Mouse (Mus musculus) activated CD4-positive, CD25-positive, alpha-beta regulatory T cell, adult 4 months (primary cell): ENCODE measurements around the gene Nr3c2. TPM values are rescaled to one million over a fixed set of nuclear protein-coding genes. Genes with fewer than 3 reads are reported as not detected.

ENCODE experiments used
- ATAC-seq: one replicate; pipeline ENCODE4 v1.8.0; 2017
- polyA plus RNA-seq, 2 experiments: library from polyadenylated mRNA; unstranded; fragments of 100-300 nt; shearing (Covaris generic); gene quantifications; one replicate each; pipeline ENCODE4 v1.2.1; 2017

The Nr3c2 gene
- polyA plus RNA-seq, result 1 to 10 TPM; 1.7 to 2.8 TPM

DNA sequence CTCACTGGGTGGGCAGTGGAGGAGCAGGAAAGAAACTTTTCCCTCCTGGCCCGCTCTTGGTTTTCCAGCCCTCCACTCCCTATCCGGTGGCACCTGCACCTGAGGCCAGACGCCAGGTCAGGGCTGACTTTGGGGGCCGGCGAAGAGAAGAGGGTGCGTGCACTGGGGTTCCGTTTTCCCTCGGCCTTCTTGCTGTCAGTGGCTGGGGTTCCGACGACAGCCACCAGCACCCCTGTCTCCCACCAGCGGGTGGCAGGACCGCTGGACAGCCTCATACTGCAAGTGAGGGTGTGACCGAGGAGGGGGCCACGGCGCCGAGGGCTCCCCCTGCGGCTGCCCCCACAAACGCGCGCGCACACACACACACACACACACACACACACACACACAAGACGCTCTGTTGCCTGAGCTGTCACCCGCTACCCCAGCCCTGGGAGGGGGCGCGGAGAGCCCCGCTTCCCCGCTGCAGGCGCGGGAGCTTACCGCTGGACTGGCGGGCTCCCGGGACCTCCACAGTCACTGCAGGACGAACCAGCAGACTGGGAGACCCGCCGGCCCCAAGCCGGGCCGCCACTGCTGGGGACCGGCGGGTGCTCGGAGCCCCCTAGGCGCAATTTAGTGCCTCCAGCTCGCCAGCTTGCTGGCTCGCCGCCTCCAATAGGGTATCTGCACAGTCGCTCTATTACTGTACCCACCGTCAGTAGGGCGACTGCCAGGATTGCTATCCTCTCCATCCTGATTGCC is at the start of gene Nr3c2:
Nr3c2 (plus strand) TSS at position 32 of the 744 bp plus-strand sequence.
- no peak for ATAC-seq

DNA sequence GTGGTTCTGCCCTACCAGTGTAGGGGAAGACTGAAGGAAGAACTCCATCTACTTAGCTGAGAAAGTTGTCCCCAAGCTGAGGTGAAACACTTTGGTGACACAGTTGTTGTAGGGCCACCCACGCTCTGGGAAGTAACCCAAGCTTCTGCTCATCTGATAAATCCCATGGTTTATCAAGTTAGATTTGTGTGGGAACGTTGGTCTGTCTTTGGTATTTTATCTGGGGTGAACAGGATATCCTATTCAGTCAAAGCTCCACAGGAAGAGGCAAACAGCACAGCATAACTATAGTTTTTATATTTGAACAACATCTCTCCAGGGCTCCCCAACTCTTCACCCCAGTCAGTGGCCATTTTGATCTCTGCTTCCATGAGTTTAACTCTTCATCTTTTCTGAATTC is 40.7 kb upstream of the Nr3c2 start:
- no peak for ATAC-seq

DNA sequence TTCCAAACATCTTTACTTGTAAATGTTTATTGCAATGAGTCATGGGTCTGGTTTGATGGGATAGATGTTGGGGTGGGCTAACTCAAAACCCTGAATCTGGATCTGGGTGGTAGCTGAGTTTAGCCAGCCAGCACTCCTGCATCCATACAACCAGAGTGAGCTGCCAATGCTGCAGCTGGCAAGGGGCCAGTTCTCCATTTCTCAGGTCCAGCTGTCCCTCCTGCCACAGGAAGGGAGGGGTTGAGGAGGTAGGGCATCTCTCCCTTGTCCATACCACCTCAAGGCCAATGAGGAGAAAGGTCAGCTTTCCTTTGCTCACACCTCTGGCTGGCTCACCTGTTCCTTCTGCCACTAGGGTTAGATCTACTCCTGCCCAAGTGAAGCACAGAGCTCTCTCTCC is 39.5 kb upstream of the Nr3c2 start:
- ATAC-seq, result no peak

DNA sequence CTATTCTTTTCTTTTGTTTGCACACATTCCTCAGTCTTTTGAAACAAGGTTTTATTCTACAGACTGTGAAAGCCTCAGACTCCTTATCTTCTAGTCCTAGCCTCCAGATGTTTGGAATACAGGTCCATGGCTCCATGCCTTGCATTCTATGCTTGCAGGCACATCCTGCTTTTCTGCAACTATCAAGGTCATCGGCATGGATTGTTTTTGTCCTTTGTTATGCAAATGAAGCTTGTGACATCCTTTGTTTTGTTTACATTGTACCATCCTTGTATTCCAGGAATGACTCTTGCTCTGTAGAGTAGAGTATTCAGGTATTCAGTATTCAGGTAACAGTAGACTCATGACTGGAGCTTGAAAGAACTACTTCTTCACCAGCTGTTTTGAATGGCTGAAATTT is 36.2 kb upstream of the Nr3c2 start:
- ATAC-seq, result no peak

DNA sequence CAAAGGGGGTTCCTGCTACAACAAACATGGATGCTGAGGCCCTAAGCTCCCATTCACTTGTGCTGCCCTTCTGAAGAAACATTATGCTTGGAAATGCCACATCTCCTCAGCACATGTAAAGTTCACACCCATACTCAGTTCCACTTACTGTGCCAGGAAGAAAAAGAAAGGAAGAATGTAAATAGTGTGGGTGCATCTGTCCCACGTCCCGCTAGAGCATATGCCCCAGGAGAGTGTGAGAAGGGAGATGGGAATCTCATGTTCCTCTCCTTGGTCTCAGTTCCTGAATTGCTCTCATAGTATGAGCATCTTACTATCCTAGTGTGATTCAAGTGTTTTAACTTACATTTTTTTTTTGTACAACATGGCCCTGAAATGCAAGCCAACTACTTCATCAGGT is 22.4 kb upstream of the Nr3c2 start:
- no peak for ATAC-seq

DNA sequence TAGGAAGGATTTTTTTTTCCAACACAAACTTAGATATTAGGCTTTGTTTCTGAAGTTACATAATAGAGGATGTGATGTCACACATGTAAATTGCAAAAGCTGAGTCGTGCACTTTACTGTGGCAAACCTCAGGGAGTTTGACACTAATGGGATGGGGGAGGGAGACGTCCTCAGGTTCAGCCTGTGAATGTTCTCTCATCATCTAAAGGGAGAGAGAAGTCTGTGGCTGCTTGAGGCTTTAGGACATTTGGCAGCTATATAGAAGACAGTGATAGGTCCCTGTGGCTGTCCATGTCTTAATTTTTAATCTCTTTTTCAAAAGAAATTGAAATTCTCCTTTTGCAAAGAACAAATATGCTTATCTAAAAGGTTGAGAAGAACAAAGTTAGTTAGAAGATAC is 2.2 kb upstream of the Nr3c2 start:
- no peak for ATAC-seq

DNA sequence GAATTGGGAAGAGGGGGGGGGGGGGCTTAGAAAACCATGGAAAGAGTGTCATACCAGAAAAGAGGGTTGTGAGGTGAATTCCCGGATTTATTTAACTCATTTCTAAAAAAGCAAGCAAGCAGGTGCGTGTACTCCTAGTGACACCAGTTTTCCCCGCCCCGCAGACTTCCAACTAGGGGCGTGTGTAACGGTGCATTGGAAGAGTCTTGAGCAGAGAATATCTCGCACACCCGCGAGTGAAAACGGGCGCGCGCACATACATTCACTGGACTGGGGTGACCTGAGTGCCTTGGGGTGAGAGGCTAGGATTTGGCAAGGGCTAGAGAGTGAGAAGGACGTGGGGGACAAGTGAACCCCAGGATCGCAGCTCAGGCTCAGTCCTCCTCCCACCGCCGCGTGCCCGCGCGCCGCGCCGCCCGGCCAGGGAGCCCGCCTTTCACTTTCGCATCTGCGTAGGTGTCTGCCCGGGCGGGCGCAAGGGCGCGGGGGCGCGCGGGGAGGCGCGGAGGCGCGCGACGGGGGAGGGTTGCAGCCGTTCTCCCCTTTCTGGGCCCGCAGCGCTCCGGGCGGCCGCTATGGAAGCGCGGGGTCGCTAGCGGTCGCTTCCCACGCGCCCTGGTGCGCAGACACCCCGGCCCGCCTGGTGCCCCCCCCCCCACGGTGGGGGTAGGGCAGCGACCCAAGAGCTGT is 376 bp upstream of the Nr3c2 start:
- ATAC-seq, result peak; percentile 40

DNA sequence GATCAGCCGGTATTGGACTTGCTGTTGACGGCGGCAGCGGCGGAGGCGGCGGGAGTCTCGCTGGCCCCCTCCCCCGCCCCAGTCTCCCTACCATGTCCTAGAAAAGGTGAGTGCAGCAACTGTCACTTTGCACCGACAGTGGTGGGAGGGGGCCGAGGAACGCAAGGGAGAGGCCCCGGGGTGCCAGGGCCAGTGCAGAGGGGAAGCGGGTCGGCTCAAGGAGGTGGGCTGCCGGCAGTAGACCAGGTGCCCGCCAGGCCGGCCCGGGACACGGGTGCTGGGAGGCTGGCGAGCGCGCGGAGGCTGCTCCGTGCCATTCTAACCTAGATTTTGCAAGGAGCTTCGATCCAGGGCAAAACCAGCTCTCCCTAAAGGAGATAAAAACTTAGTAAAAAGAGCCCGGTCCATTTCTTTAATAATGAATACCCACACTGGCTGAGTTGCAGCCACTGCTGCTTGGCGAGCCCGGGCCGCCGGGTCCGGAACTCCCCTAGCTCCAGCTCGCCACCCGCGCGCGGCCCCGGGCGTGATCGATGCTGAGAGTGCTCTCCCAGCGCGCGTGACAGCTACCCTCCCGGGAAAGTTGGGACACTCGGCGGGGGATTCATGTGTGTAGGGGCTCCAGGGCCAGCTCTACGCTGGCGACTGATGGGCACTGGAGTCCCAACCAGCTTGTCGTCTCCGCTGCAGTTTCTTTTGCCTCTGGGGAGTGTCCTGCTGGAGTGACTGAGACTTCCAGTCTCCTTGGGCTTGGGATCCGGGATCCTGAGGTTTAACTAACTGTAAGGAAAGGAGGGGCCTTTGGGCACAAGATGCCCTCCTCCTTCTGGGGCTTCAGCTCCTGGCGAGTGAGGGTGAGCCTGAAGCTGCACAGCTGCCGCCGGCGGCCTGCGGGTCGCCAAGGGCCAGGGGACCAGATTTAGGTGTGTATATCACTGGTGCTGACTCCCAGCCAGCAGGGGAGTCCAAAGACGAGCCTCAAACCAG is 1.2 kb downstream of the Nr3c2 start:
- no peak for ATAC-seq

DNA sequence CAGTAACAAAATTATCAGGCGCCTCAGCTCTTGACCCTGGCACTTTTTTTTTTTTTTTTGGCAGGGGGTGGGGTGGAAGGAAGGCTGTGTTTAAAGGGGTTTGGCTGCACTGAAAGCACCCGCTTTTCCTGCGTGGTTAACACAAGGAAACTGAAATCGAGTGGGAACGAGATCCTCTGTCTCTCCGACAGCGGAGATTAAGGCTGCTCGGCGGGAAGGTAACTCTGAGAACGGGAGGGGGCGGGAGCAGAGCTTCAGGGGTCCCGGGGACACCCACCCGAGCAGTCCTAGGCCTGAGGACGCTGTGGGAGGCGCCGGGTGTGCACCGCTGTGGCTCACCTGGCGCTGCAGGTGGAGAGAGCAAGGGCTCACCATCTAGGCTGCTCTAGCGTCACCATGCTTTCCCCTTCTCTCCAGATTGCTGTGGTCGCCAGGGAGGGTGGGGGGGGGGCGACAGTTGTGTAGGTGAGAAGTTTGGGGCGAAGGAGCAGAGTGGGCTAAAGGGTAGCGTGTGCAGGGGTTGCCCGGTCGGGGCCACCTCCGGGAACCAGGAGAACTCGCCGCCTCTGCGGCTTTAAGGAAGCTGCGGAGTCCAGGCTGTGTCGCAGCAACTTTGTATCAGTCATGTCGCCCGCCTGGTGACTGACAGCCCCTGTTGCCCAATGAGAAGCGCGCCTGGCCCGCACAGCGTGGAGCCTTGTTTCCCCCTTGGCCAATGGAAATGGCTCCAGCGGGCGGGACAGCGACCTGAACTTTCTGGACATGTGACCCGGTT is 2.4 kb downstream of the Nr3c2 start:
- peak; percentile 85 for ATAC-seq

DNA sequence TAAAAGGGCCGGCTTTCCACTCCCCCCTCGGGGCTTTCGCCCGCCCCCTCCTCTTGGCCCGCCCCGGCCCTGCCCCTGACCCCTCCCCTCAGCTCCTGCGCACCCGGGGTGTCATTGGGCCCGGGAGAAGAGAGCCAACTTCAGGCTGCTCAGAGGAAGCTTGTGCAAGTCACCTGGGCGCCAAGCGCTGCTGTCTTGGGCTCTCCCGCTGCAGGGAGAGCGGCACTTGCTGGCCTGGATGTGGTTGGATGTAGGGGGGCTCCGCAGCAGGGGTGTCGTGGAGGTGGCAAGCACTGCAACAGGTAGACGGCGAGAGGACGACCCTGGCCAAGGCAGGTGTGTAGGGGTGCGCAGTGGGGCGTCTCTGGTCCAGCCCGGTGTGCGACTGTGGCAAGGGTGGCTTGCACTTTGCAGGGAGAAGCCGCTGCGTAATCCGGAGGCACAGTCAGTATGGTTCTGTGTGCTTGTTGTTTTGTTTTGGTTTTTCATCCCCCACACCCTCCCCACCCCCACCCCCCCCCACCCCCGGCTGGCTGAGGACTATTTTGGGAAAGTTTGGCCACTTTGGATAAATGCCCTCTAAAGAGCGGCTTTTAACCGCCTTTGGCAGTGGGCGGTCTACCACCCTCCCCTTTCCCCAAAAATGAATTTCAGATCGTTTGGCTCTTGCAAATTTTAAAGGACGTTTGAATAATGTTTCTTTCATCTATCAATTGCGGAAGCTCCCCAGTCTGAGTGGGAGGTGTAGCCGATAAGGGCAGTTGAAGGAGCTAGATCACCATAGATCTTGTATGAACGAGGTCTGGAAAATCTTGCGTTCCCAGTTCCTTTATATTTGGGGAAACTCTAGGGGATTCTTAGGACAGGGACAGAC is 3.2 kb downstream of the Nr3c2 start:
- no peak for ATAC-seq

DNA sequence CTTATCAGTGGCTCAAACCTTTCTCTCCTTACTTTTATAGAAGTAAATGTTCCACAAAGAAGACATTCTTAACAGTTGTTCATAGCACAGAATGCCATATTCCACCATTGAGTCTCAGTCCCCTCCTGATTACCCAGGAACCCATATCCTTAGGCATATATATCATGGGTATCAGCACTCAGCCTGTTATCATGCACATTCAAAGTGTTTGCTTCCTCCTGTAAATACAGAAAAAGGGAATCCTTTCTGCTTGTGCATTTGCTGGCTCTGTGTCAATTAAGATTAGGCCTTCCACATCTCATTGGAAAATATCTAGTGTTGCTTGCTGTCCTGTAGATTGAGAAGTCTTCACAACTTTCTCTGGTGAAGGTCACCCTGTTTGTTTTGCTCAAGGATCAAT is 12.0 kb downstream of the Nr3c2 start:
- ATAC-seq, result no peak

DNA sequence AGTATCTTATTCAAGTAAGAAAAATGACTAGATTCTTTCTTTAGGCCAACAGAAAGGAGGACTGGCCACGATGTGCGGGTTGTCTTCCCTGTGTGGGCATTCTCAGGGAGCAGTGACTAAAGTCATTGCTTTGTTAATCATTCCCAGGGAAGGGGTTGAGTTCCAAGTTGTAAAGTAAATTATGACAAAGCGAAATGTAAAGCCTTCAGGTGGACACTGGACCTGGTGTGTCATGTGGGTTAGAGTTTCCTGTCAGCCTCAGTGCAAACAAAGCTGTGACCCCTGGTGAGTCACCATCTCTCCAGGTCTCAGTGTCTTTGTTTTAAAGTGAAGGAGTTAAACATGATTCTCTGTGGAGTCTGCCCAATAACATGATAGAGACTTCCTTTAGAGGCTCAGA is 13.4 kb downstream of the Nr3c2 start:
- ATAC-seq, result no peak

DNA sequence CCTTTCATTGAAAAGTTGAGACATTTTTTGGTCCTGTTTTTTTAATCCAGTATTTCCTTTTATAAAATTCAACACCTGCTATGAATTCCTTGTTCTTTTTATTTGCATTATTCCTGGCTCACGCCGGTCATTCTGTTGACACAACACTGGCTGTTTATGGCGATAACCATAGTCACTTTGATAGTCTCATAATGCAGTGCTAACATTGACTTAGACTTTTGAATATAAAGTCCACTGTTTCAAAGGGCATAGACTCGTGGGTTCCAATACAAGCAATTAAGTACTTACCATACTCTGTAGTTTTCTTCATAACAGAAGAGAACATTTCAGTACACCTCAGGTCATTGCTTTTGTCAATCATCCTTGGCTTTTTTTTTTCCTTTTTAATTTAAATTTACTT is 14.0 kb downstream of the Nr3c2 start:
- ATAC-seq, result no peak

DNA sequence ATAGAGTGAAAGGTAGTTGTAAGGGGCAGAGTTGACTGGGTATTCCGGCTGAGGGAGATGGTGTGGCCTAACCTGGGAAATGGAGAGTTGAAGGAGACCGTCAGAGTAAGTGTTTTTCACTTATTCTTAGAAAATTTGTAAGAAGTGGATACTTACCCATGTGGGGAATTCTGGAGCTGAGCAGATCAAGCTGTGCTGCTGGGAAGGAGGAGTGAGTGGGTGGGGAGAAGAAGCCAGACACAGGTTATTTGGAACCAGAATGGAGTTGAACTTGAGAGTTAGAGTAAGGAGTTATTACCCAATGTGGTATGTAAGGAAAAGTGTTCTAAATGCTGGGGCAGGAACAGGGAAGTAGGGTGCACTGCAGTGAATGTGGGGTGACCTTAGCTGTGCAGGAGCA is 16.0 kb downstream of the Nr3c2 start:
- no peak for ATAC-seq

DNA sequence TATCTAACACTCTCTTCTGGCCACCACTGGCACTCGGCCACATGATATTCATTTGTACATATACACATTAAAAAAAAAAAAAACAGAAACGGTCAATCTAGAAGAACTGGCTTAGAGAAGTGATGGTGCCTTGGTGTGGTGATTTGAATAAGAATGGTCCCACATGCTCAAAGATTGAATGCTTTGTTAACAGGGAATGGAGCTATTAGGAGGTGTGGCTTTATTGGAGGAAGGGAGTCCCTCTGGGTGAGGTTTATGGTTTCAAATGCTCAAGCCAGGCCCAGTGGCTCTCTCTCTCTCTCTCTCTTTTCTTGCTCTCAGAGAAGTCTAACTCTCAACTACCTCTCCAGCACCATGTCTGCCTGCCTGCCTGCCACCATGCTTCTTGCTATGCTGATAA is 20.3 kb downstream of the Nr3c2 start:
- no peak for ATAC-seq

DNA sequence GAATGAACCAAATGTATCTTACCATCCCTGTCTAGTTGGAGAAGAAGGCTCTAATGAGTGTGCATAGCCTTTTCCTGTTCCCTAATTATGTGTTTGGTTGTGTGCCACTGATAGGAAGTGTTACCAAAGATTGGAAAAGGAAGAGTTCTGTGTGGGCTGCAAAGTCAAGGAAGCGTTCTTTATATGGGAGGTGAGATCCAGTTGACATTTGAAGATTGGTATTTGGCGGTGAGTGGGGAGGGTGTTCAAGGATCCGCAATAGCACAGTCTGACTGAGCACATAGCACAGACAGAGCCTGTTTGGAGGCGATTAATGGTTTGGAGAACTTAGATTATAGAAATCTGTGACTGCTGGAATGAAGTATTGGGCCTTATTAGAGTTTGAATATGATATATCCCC is 24.9 kb downstream of the Nr3c2 start:
- ATAC-seq, result no peak

DNA sequence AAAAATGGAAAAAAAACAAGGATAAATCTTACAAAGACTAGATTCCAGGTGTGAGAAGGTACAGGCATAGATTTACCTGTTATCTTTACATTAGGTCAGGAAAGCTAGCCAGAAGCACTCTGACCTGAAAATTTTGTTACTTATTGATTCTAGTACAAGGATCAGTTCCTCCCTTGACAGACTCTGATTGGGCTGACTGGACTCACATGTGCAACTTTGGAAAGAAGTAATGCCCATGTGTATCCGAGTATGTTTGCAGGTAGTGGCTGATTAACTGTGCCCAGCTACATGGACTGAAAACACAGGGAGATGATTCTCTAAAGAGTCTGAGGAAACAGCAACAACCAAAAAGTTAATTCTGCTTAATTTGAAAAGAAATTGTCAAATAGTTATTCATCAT is 29.1 kb downstream of the Nr3c2 start:
- no peak for ATAC-seq

DNA sequence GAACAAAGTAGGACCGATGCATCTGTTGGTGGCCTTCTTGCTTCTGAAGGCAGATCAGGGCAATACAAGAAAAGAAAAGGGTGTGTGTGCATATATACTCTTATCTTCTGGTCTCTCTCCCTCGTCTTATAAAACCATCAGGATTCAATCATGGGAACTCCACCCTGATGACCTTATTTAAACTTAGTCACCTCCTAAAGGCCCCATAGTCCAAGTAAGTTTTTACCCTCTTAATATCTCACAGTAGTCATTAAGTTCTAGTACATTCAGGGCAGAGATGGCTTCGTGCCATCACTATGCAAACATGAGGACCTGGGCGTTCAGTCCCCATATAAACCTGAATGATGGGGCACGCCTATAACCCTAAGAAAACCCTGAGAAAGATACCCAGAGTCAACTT is 29.6 kb downstream of the Nr3c2 start:
- ATAC-seq, result no peak

DNA sequence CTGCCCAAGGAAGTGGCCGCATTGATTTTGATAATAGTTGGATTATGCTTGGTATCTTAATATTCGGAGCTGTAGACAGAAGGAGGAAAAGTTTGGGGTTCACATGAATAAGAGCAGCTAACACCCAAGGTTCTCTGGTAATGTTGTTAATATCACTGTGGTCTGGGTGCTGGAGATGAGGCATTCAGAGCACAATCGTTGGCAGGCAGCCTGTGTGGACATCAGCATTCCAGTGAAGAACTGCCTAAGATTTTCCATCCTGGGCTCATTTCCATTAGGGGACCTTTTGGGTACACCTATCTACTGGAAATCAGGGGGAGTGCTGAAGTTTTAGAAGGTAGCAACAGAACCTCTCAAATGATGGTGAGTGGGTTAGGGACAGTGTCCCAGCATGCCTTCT is 65.8 kb downstream of the Nr3c2 start:
- ATAC-seq, result no peak

DNA sequence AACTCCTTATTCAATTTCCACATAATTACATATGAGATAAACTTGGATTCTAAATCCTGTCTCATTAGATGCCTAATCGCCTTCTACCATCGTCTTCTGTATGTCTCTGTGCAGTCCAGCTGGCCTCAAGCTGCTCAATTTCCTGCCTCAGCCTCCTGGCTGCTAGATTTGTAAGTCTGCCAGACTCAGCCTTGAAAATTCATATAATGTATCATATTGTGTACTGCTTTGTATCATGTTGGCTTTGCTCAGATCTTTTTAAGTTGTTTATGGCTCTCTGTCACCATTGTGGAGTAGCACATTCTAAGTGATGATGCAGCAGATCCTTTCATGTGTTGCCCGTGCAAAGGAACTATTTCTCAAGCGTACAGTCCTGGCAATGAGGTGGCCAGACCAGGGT is 71.9 kb downstream of the Nr3c2 start:
- no peak for ATAC-seq

DNA sequence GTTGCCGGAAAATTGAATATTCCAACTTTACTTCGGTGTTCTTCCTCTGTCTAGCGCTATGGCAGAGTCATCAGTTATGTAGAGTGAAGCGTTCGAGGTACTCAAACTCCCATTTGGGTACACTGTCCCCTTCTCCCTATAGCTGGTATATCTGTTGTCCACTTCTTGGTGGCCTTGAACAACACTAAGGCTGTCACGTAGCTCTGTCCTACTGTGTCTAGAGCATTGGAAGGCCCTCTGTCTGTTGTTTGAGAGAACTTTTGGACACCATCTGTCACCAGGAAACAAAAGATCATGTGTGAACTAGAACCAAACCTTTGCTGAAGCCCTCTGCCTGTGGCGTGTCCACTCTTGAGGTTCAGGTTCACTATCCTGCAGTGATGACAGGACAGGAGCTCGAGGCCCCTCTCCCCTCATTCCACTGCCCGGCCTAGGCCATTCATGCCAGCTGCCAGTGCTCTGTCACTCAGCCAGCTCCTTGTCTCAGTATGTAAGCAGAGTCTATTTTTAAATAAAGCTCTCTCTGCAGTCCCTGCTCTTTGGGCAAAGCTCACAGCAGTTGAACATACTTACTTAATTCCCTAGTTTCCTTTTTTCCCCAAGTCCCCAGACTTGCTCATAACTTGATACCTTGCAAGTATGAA is 72.6 kb downstream of the Nr3c2 start:
- ATAC-seq, result no peak
